Mouse (Mus musculus): ENCODE measurements at regions not wholly inside any gene's neighbourhood (a gene's known extent, or its start where the extent isn't known, plus 50 kb on each side); places are given as distances from the start of the nearest gene placed in this dataset.

GRCm38 (mm10) chr6:51088641-51089372, 343.7 kb upstream of the Nfe2l3 start:
- H3K9ac ChIP-seq: no peak overlapping the region
- H3K27me3 ChIP-seq: no peaks in the 10 kb centered on the region
- H3K36me3 ChIP-seq: no peaks in the 10 kb centered on the region
- H3K27ac ChIP-seq: no peak overlapping the region
- no peaks in the 10 kb centered on the region for H3K9me3 ChIP-seq (replicated peaks)
- no peak for ATAC-seq (ENCODE audit: low FRiP score)
- H3K4me3 ChIP-seq: no peak overlapping the region
- peaks cover 13% of the 10 kb centered on the region; the same call in 1 of the 2 replicates for H3K4me1 ChIP-seq
- 65% methylated on average over 6 of the region's 6 CpGs for WGBS
- no peak overlapping the region for H3K4me2 ChIP-seq (replicated peaks)

- ATAC-seq (ENCODE audit: low FRiP score): no peak
- Histone ChIP-seq H3K36me3 (no peaks in the 10 kb centered on the region), H3K4me3 (no peak overlapping the region), H3K27me3 (no peaks in the 10 kb centered on the region), H3K4me2 (replicated peaks) (no peak overlapping the region), H3K27ac (no peak overlapping the region), H3K4me1 (0 out of 2 replicates have a peak, but pooled peaks cover 3% of the 10 kb centered on the region), H3K9me3 (replicated peaks) (no peaks in the 10 kb centered on the region), H3K9ac (no peak overlapping the region)
- 93% methylated on average over 4 of the region's 4 CpGs for WGBS
These were observed 339.3 kb upstream of the Nfe2l3 start for GRCm38 (mm10) chr6:51093196-51093595.

GRCm38 (mm10) chr6:51094304-51094703, 338.2 kb upstream of the Nfe2l3 start:
- no peak for ATAC-seq (ENCODE audit: low FRiP score)

GRCm38 (mm10) chr6:51097488-51097887, 335.0 kb upstream of the Nfe2l3 start:
- H3K4me1 ChIP-seq: no peaks in the 10 kb centered on the region

More at GRCm38 (mm10) chr6:51094304-51094703, 338.2 kb upstream of the Nfe2l3 start:
- Histone ChIP-seq H3K9ac (no peak overlapping the region), H3K9me3 (replicated peaks) (no peaks in the 10 kb centered on the region), H3K4me3 (no peak overlapping the region), H3K4me1 (no peaks in the 10 kb centered on the region), H3K27me3 (no peaks in the 10 kb centered on the region), H3K4me2 (replicated peaks) (no peak overlapping the region), H3K27ac (no peak overlapping the region), H3K36me3 (no peaks in the 10 kb centered on the region)
- WGBS: 91% methylated on average over 10 of the region's 10 CpGs

GRCm38 (mm10) chr6:51100341-51100740, 332.1 kb upstream of the Nfe2l3 start:
- Histone ChIP-seq H3K4me2 (replicated peaks) (no peak overlapping the region), H3K4me1 (no peaks in the 10 kb centered on the region), H3K27ac (no peak overlapping the region), H3K36me3 (no peaks in the 10 kb centered on the region), H3K9me3 (replicated peaks) (no peaks in the 10 kb centered on the region), H3K4me3 (no peak overlapping the region), H3K27me3 (no peaks in the 10 kb centered on the region), H3K9ac (no peak overlapping the region)
- 89% methylated on average over 4 of the region's 4 CpGs for WGBS
- ATAC-seq (ENCODE audit: low FRiP score): no peak

More at GRCm38 (mm10) chr6:51097488-51097887, 335.0 kb upstream of the Nfe2l3 start:
- Histone ChIP-seq H3K27ac (no peak overlapping the region), H3K9me3 (replicated peaks) (no peaks in the 10 kb centered on the region), H3K36me3 (no peaks in the 10 kb centered on the region), H3K27me3 (no peaks in the 10 kb centered on the region), H3K9ac (no peak overlapping the region), H3K4me3 (no peak overlapping the region), H3K4me2 (replicated peaks) (no peak overlapping the region)
- ATAC-seq (ENCODE audit: low FRiP score): no peak
- 88% methylated on average over 6 of the region's 6 CpGs for WGBS

GRCm38 (mm10) chr6:51103236-51103635, 329.2 kb upstream of the Nfe2l3 start:
- H3K9ac ChIP-seq: no peak overlapping the region
- no peaks in the 10 kb centered on the region for H3K36me3 ChIP-seq
- ATAC-seq (ENCODE audit: low FRiP score): no peak
- H3K4me3 ChIP-seq: no peak overlapping the region
- H3K27ac ChIP-seq: no peak overlapping the region
- no peaks in the 10 kb centered on the region for H3K27me3 ChIP-seq
- no peak overlapping the region for H3K4me2 ChIP-seq (replicated peaks)
- no peaks in the 10 kb centered on the region for H3K4me1 ChIP-seq
- H3K9me3 ChIP-seq (replicated peaks): no peaks in the 10 kb centered on the region
- WGBS: 72% methylated on average over 4 of the region's 4 CpGs

- no peaks in the 10 kb centered on the region for H3K9me3 ChIP-seq (replicated peaks)
- WGBS: 80% methylated on average over 5 of the region's 5 CpGs
- no peak overlapping the region for H3K4me2 ChIP-seq (replicated peaks)
- H3K27me3 ChIP-seq: no peaks in the 10 kb centered on the region
- H3K9ac ChIP-seq: no peak overlapping the region
- H3K4me3 ChIP-seq: no peak overlapping the region
- ATAC-seq (ENCODE audit: low FRiP score): no peak
- no peak overlapping the region for H3K27ac ChIP-seq
- no peaks in the 10 kb centered on the region for H3K4me1 ChIP-seq
- H3K36me3 ChIP-seq: no peaks in the 10 kb centered on the region
These were observed 328.1 kb upstream of the Nfe2l3 start for GRCm38 (mm10) chr6:51104336-51104735.

GRCm38 (mm10) chr6:51108336-51108956, 324.0 kb upstream of the Nfe2l3 start:
- Histone ChIP-seq H3K4me1 (no peaks in the 10 kb centered on the region), H3K36me3 (no peaks in the 10 kb centered on the region), H3K27ac (0 out of 2 replicates have a peak overlapping the region, but pooled peaks have one; percentile 40), H3K9ac (no peak overlapping the region), H3K9me3 (replicated peaks) (0 out of 2 replicates have a peak, but pooled peaks cover 5% of the 10 kb centered on the region), H3K4me3 (no peak overlapping the region), H3K27me3 (no peaks in the 10 kb centered on the region), H3K4me2 (replicated peaks) (no peak overlapping the region)
- no peak for ATAC-seq (ENCODE audit: low FRiP score)
- WGBS: 35% methylated on average over 8 of the region's 8 CpGs

GRCm38 (mm10) chr6:51110596-51110995, 321.9 kb upstream of the Nfe2l3 start:
- Histone ChIP-seq H3K4me2 (replicated peaks) (no peak overlapping the region), H3K27ac (no peak overlapping the region), H3K9me3 (replicated peaks) (0 out of 2 replicates have a peak, but pooled peaks cover 5% of the 10 kb centered on the region), H3K27me3 (no peaks in the 10 kb centered on the region), H3K9ac (no peak overlapping the region), H3K36me3 (no peaks in the 10 kb centered on the region), H3K4me1 (no peaks in the 10 kb centered on the region), H3K4me3 (no peak overlapping the region)
- no peak for ATAC-seq (ENCODE audit: low FRiP score)
- 92% methylated on average over 3 of the region's 3 CpGs for WGBS

GRCm38 (mm10) chr6:51114604-51115333, 317.7 kb upstream of the Nfe2l3 start:
- no peak overlapping the region for H3K4me3 ChIP-seq
- H3K27ac ChIP-seq: no peak overlapping the region
- H3K27me3 ChIP-seq: no peaks in the 10 kb centered on the region
- H3K4me2 ChIP-seq (replicated peaks): no peak overlapping the region
- 0 out of 2 replicates have a peak, but pooled peaks cover 5% of the 10 kb centered on the region for H3K9me3 ChIP-seq (replicated peaks)
- no peak overlapping the region for H3K9ac ChIP-seq
- peak; percentile 72 for ATAC-seq (ENCODE audit: low FRiP score)
- H3K4me1 ChIP-seq: no peaks in the 10 kb centered on the region
- H3K36me3 ChIP-seq: no peaks in the 10 kb centered on the region
- WGBS: 42% methylated on average over 10 of the region's 10 CpGs

GRCm38 (mm10) chr6:51118833-51119535, 313.5 kb upstream of the Nfe2l3 start:
- Histone ChIP-seq H3K27me3 (no peaks in the 10 kb centered on the region), H3K9ac (no peak overlapping the region), H3K4me2 (replicated peaks) (no peak overlapping the region), H3K9me3 (replicated peaks) (no peaks in the 10 kb centered on the region), H3K36me3 (no peaks in the 10 kb centered on the region), H3K4me3 (no peak overlapping the region), H3K27ac (0 out of 2 replicates have a peak overlapping the region, but pooled peaks have one; percentile 8), H3K4me1 (peaks cover 4% of the 10 kb centered on the region; the same call in 1 of the 2 replicates)
- no peak for ATAC-seq (ENCODE audit: low FRiP score)
- 61% methylated on average over 9 of the region's 9 CpGs for WGBS
